ENCODE assay signal across 10 mouse cellular contexts in genomic region chr13:44804876-44805275, GRCm38 (mm10).
A peak's percentile ranks its signal among the peaks of the same experiment; 100 is the strongest.
DNase-seq lines count a peak whose midpoint lies in the region; ATAC-seq and TF ChIP-seq lines count a peak whose summit lies in the region.
"Had no signal": no experiment of that assay in that cellular context is flagged by ENCODE, and none has a peak within 500 bp of the region (broad histone marks: within the 10 kb centered on the region; RNA-seq: fewer than 3 reads in every experiment).

No protein-coding gene starts in this region.

- TF ChIP-seq CTCF in layer of hippocampus, adult 2 months (conservative IDR thresholded peaks at IDR 0.05): peak; percentile 88

- H3K4me2 ChIP-seq in heart, embryonic 11.5 days: no peak overlapping the region
- H3K4me2 ChIP-seq: embryonic facial prominence, embryonic 15.5 days; limb, embryonic 15.5 days had no signal

- ATAC-seq in heart, embryonic 11.5 days (replicated peaks; ENCODE audit: insufficient number of reproducible peaks, low FRiP score, low TSS enrichment): no peak
- ATAC-seq in inflammation-experienced regulatory T-cells, adult 6 months: no peak

- H3K4me1 ChIP-seq in heart, embryonic 11.5 days (ENCODE audit: control insufficient read depth, insufficient read depth, low read length): peaks cover 12% of the 10 kb centered on the region; the same call in 1 of the 2 replicates

- no peak overlapping the region for H3K27ac ChIP-seq in heart, embryonic 11.5 days (ENCODE audit: low read depth, low read length)
- H3K27ac ChIP-seq in layer of hippocampus, adult 2 months: no peak overlapping the region
- H3K27ac ChIP-seq: embryonic facial prominence, embryonic 15.5 days; limb, embryonic 15.5 days had no signal

- WGBS in heart, embryonic 11.5 days (ENCODE audit: insufficient replicate concordance): 54% methylated on average over 1 of the region's 1 CpGs

- H3K9ac ChIP-seq in heart, embryonic 11.5 days (ENCODE audit: low read depth, low read length): no peak overlapping the region
- H3K9ac ChIP-seq: embryonic facial prominence, embryonic 15.5 days; limb, embryonic 15.5 days had no signal

- no peaks in the 10 kb centered on the region for H3K27me3 ChIP-seq in heart, embryonic 11.5 days (ENCODE audit: control insufficient read depth, insufficient read depth, low read length)
- H3K27me3 ChIP-seq: embryonic facial prominence, embryonic 15.5 days; limb, embryonic 15.5 days had no signal

- no peaks in the 10 kb centered on the region for H3K36me3 ChIP-seq in heart, embryonic 11.5 days (ENCODE audit: control insufficient read depth, insufficient read depth, low read length)
- H3K36me3 ChIP-seq: embryonic facial prominence, embryonic 15.5 days; limb, embryonic 15.5 days had no signal

- no peaks in the 10 kb centered on the region for H3K9me3 ChIP-seq in heart, embryonic 11.5 days (replicated peaks; ENCODE audit: control insufficient read depth, low read length)
- H3K9me3 ChIP-seq: embryonic facial prominence, embryonic 15.5 days; limb, embryonic 15.5 days had no signal

- H3K4me3 ChIP-seq in heart, embryonic 11.5 days (ENCODE audit: low read depth, low read length): no peak overlapping the region
- H3K4me3 ChIP-seq in layer of hippocampus, adult 2 months: no peak overlapping the region
- H3K4me3 ChIP-seq: embryonic facial prominence, embryonic 15.5 days; limb, embryonic 15.5 days had no signal

- peak; percentile 28 to 72 for DNase-seq in heart, adult 18-20 months
- DNase-seq in 3T3-L1 (ENCODE audit: low read depth, low spot score): peak; percentile 62
- peak; percentile 22 for DNase-seq in MEL-GATA-1-ER (ENCODE audit: extremely low read depth, low read depth)
- DNase-seq in embryo, embryonic 9.5 days (ENCODE audit: extremely low spot score): peak; percentile 27
- DNase-seq in layer of hippocampus, adult 2 months (ENCODE audit: low spot score in 2 of 2): peak in 1 of 2 experiments; percentile 30
- DNase-seq in naive thymus-derived CD4-positive, alpha-beta T cell, adult 2 months (ENCODE audit: low read depth): peak; percentile 81
